Mouse (Mus musculus) retina, adult 2 months (tissue): ENCODE results near the gene Ankrd27.

Experiments
- DNase-seq: peaks from one replicate; pipeline ENCODE4 v3.0.0-alpha.2; 2012; ENCODE audit warnings: low read depth, low spot score

Ankrd27 gene

GRCm38 (mm10) chr7:35640072-35640471, 54.0 kb downstream of the Ankrd27 start:
- no peak for DNase-seq

DNA sequence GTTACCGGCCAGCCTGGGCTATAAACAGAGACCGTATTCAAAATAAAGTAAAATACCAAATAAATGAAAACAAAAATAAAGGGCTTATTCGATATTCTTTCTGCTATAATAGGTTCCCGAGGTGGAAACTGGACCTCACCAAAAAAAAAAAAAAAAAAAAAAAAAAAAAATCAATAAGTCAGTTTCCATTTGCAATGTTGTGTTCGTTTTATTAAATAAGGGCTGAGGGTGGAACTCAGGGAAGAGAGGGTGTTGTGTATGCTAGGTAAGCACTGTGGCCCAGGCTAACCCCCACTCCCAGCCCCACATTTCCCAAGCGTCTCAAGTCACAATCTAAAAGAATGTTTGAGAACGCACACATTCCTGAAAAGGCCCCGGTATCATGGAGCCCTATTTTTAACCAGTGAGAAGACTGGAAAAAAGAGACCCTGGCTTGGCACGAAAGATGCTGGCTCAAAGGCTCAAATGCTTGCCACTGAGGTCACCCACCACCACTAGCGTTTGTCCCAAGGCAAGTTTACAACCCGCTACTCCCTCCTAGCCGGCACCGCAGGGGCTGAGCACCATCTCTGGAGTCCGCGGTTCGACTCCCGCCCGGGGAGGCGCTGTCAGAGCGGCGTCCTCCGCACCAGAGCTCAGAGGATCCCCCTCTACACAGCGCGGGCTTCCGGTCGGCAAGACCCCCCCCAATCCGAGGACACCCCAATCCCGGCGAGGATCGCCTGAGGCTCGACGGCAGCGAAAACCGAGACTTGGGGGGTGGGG, 60.5 kb downstream of the Ankrd27 start:
- DNase-seq = no peak

DNA sequence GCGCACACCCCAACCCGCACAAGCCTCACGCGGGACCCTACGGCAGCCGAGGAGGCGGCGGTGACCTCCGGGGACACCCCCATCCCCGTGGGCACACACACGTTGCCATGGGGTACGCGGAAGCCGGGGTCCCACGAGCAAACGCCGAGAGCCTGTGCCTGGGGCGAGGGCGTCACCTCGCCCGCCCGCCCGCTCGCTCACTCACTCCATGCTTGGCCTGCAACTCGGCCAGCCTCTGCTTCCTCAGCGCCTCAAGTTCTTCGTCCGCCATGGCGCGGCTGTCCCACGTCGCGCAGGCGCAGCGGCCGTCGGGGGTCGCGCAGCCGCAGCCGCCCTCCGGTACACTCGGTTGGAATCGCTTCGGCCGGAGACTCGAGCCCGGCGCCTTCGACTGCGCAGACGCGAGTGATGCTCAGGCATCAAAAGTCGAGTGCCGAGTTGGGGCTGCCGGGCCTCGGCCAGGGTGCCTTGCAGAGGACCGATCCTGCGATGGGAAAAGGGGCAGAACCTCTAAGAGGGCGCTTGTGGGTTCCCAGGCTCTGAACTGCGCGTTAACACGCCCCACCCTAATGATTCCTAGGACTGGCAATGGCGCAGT, 61.2 kb downstream of the Ankrd27 start, which contains the start of gene Pdcd5:
Pdcd5 (minus strand) TSS at position 421 of the 598 bp plus-strand sequence.
- DNase-seq = peak; percentile 89

- no peak for DNase-seq
Measured at GRCm38 (mm10) chr7:35648239-35649069, 62.4 kb downstream of the Ankrd27 start.

- peak; percentile 67 for DNase-seq
Measured at GRCm38 (mm10) chr7:35649071-35649470, 63.0 kb downstream of the Ankrd27 start.

- no peak for DNase-seq
Measured at GRCm38 (mm10) chr7:35650716-35651410, 64.8 kb downstream of the Ankrd27 start.

GRCm38 (mm10) chr7:35651583-35652270, 65.7 kb downstream of the Ankrd27 start:
- no peak for DNase-seq

DNA sequence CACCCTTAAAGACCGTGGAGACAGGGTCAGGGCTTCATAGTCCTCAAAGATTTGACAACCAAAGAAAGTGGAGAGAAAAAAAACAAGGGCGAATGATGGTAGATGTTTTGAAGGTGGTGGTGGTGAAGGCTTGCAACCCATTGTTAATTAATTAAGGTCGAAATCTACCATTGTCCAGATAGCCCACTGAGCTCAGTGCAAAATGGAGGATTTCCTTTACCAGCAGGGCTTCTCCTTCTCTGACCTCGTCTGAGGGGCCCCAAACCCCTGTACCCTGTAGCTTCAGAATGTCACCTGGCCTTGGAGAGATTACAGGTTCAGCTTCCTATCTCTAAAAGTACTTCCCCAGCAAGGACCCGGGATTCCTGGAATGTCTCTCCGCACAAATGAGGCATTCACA, 71.8 kb downstream of the Ankrd27 start:
- no peak for DNase-seq

- no peak for DNase-seq
Measured at GRCm38 (mm10) chr7:35659173-35659572, 73.1 kb downstream of the Ankrd27 start.

GRCm38 (mm10) chr7:35663790-35664376, 77.8 kb downstream of the Ankrd27 start:
- no peak for DNase-seq

DNA sequence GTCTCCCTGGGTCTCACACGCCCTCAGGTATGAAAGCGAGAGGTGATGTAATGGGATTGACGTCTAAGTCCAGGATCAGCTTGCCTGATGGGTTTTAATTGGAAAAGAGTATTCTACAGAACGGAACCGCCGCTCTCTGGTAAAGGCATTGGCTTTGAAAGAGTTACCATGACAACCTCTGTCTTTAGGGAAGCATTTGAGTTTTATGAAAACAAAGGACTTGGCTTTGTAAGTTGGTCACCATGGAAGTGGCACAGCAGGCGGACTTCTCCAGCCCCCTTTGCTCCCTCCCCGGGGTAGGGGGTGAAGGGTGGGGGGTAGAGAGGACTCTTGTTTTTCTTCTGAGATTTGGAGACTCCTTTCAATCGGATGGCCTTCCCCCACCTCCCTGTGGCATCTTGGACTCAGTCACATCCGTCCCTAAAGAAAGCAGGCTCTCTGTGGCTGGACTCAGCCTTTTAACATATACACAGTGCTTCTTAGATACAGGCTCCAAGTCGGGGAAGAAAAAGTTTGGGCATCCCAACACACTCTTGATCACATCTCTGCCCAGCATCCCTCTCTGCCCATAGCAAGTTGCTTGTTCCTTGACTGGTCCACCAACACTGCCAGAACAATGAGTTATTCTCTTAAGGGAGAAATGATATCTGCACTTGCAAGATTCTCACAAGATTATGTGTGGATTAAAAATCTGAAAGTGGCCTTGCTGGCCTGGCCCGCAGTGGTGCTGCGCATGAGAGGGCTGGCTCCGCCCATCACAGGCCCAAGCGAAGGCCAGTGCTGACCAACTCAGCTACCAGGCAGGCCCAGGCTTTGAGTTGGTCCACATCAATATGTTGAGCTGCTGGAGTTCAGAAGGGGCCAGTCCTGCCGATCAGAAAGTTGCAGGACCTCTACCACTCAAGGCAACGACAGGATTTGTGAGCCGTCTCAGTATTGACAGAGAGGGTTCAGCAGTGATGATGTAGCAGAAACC, 82.3 kb downstream of the Ankrd27 start:
- DNase-seq = no peak

GRCm38 (mm10) chr7:35678976-35679375, 92.9 kb downstream of the Ankrd27 start:
- no peak for DNase-seq

GRCm38 (mm10) chr7:35681559-35681958, 95.5 kb downstream of the Ankrd27 start:
- no peak for DNase-seq

DNA sequence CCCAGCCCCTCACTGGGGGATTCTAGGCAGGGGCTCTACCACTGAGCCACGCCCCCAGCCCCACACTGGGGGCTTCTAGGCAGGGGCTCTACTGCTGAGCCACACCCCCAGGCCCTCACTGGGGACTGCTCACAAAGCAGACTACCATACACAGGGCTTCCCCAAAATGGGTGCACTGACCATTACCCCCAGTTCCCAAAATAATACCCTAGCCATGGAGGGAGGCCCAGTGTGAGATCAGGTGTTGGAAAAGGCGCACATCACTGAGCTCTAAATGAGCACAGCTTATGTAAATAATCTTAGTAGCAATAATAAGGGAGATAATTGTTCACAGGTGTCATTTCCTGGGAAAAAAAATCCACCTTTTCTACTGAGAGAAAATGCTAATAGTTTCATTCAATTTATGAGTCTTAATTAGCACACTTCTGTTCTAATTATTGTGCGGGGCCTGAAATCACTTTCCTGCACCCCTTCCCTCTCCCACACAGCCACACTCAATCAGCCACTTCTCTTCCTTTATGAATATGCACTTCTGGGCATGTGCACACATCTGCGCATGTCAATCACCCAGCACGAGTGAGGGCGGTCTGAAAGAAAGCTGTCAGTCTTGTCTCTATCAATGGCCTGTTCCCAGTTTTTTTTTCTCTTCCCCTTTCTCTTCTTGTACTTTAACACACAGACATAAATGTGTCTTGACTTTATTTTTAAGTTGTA, 97.5 kb downstream of the Ankrd27 start:
- no peak for DNase-seq

DNA sequence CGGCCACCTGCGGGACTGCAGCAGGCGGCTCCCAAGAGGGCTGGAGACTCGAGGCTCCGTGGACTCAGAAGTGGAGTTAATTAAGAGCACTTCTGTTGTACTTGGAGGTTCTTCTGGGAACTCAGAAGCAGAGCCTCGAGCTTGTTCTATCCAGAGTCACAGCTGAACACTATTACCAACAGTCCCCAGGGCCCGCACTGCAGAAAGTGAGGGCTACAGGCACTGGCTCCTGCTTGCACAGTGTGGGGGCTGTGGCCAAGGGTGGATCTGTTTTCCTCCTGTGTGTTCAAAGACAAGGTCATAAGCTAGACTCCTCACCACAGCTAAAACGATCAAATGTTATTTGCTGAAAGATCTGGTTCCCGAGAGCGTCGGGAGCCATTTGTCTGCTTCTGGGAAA, 100.2 kb downstream of the Ankrd27 start:
- no peak for DNase-seq

DNA sequence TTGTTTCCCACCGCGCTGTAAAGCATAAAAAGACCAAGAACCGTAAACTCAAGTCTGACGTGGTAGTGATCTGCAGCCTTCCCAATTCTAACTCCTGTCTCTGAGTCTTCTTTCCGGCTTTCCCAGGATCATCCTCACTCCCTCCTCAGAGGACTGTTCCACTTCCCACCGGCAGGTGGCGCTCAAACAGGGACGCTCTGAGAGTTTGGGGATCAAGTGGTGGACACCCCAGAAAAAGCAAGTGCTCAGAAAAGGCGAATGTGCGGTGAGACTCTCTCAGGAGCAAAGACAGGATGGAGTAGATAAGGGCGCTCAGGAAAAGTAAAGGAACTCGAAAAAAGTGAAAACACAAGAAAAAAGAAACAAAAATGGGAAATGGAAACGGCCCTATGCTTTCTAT, 100.7 kb downstream of the Ankrd27 start:
- peak; percentile 28 for DNase-seq

DNA sequence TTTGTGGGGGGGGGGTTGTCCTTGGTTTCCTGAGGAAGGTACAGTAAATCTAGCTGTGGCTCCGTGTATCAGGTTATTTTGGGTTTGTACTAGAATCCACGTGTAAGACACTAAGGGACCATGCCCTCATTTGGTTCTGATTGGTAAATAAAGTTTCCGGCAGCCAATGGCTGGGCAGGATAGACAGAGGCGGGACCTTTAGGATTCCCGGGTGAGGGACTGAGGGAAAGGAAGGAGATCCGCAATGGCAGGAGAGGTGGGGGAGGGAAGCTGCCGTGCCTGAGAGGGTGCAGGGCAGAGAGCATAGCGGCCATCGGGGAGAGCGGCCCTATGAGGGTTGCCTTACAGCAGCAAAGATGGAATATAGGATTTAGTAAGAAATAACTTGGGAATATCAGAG, 101.2 kb downstream of the Ankrd27 start:
- no peak for DNase-seq

DNA sequence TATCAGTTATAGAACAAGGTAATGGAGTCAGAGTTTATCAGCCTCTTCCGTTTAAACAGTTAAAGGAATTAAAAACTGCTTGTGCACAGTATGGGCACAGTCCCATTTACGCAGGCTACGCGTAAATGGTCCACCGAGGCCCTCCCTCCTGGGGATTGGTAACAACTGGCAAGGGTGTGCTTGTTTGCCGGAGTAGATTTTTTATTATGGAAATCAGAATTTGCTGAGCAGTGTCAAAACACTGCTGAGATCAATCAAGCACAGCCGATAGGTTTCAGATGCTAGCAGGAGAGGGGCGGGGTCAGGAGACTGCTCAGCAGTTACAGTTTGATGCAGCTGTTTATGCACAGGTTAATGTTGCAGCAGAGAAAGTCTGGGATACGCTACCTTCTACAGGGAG, 102.2 kb downstream of the Ankrd27 start:
- DNase-seq = no peak
